Mouse (Mus musculus): ENCODE measurements around the gene Rsph9. TPM values are rescaled to one million over a fixed set of nuclear protein-coding genes. Genes with fewer than 3 reads are reported as not detected.

Gene Rsph9
- polyA plus RNA-seq, 1 experiment, result 14.0 TPM

Other genes with a start within 250 kb of the Rsph9 start
- 98.3 and 138 TPM in 2 replicates for gene Vegfa, start 111.8 kb downstream of the Rsph9 start, polyA plus RNA-seq (2012; rRNA removed)
- 67.0 and 71.1 TPM in 2 replicates for gene Mrps18a, start 33.2 kb downstream of the Rsph9 start, polyA plus RNA-seq (2012; rRNA removed)
- gene Mad2l1bp, start 9.3 kb upstream of the Rsph9 start, polyA plus RNA-seq (2012; rRNA removed), result 16.4 and 19.8 TPM in 2 replicates
- 110 and 143 TPM in 2 replicates for gene Gtpbp2, start 16.8 kb upstream of the Rsph9 start, polyA plus RNA-seq (2012; rRNA removed)
- 5.7 and 6.1 TPM in 2 replicates for gene Polh, start 58.4 kb upstream of the Rsph9 start, polyA plus RNA-seq (2012; rRNA removed)
- 23.2 and 24.0 TPM in 2 replicates for gene Xpo5, start 58.6 kb upstream of the Rsph9 start, polyA plus RNA-seq (2012; rRNA removed)
- 60.7 and 75.2 TPM in 2 replicates for gene Polr1c, start 103.8 kb upstream of the Rsph9 start, polyA plus RNA-seq (2012; rRNA removed)
- 93.6 and 98.7 TPM in 2 replicates for gene Yipf3, start 103.9 kb upstream of the Rsph9 start, polyA plus RNA-seq (2012; rRNA removed)
- 1.6 and 1.9 TPM in 2 replicates for gene Lrrc73, start 109.3 kb upstream of the Rsph9 start, polyA plus RNA-seq (2012; rRNA removed)
- 37.6 and 41.0 TPM in 2 replicates for gene Tjap1, start 138.8 kb upstream of the Rsph9 start, polyA plus RNA-seq (2012; rRNA removed)
- gene Dlk2, start 153.2 kb upstream of the Rsph9 start, polyA plus RNA-seq (2012; rRNA removed), result 19.8 and 27.6 TPM in 2 replicates
- gene Abcc10, start 184.1 kb upstream of the Rsph9 start, polyA plus RNA-seq (2012; rRNA removed), result 16.3 and 19.3 TPM in 2 replicates
- 10.1 and 11.7 TPM in 2 replicates for gene Zfp318, start 239.5 kb upstream of the Rsph9 start, polyA plus RNA-seq (2012; rRNA removed)

All from urinary bladder, adult 2 months (tissue).